Mouse (Mus musculus) embryonic facial prominence, embryonic 11.5 days (tissue): ENCODE measurements around the gene Dcbld2. TPM values are rescaled to one million over a fixed set of nuclear protein-coding genes. Genes with fewer than 3 reads are reported as not detected.

Experiments used
- ATAC-seq: fragments of 200-750 bp; cut with Nextera tagmentation; replicated peaks from 2 replicates; pipeline ENCODE4 v1.8.0; 2017; ENCODE audit warnings: low read depth; ENCODE audit not compliant: insufficient number of reproducible peaks, low FRiP score, low TSS enrichment
- DNase-seq: peaks from one replicate; pipeline ENCODE4 v3.0.0-alpha.2; 2015; ENCODE audit warnings: low spot score
- H3K27ac ChIP-seq: fragments of 300-500 bp; sonication (generic); replicated peaks from 2 replicates; pipeline ENCODE4 v1.5.1; 2014; ENCODE audit warnings: mild to moderate bottlenecking, low read depth, low read length, control low read depth
- H3K27me3 ChIP-seq: fragments of 300-500 bp; sonication (generic); 2 replicates; pipeline ENCODE4 v1.6.1; 2014; ENCODE audit warnings: mild to moderate bottlenecking, low read length, moderate library complexity, mixed read lengths; ENCODE audit not compliant: control insufficient read depth, insufficient read depth
- H3K36me3 ChIP-seq: fragments of 300-500 bp; sonication (generic); replicated peaks from 2 replicates; pipeline ENCODE4 v1.6.1; 2014; ENCODE audit warnings: low read depth, mild to moderate bottlenecking, low read length, moderate library complexity, mixed read lengths; ENCODE audit not compliant: control insufficient read depth, insufficient read depth
- H3K4me1 ChIP-seq: fragments of 300-500 bp; sonication (generic); 2 replicates; pipeline ENCODE4 v1.6.1; 2014; ENCODE audit warnings: low read length, mixed read lengths; ENCODE audit not compliant: control insufficient read depth, insufficient read depth
- H3K4me2 ChIP-seq: fragments of 300-500 bp; sonication (generic); 2 replicates; pipeline ENCODE4 v1.6.1; 2014; ENCODE audit warnings: low read depth, mild to moderate bottlenecking, control low read depth, low read length, moderate library complexity
- H3K4me3 ChIP-seq: fragments of 300-500 bp; sonication (generic); 2 replicates; pipeline ENCODE4 v1.5.1; 2014; ENCODE audit warnings: low read depth, low read length, control low read depth
- H3K9ac ChIP-seq: fragments of 300-500 bp; sonication (generic); replicated peaks from 2 replicates; pipeline ENCODE4 v1.6.1; 2014; ENCODE audit warnings: mild to moderate bottlenecking, control low read depth, low read length
- H3K9me3 ChIP-seq: fragments of 300-500 bp; sonication (generic); replicated peaks from 2 replicates; pipeline ENCODE4 v1.6.1; 2016; ENCODE audit warnings: mild to moderate bottlenecking, low read length, inconsistent platforms, mixed read lengths; ENCODE audit not compliant: control insufficient read depth
- WGBS: fragments of 180-500 bp; shearing (Covaris S2); extraction: QIAGEN DNeasy Blood & Tissue Kit; methylation state at CpG from one replicate; pipeline ENCODE4 v1.1.7; 2014; 5-methylcytosine and 5-hydroxymethylcytosine counted together
- polyA plus RNA-seq: library from polyadenylated mRNA; unstranded; fragments of >200 nt; fragmentation: Nextera tagmentation; extraction: Ambion mirVana; gene quantifications from 2 replicates; pipeline ENCODE4 v1.2.1, GENCODE M21; 2014

Dcbld2 gene
- polyA plus RNA-seq, 1 experiment from 2014 or later: 15.3 TPM

GRCm38 (mm10) chr16:58401079-58401478 lies 7.2 kb upstream of the Dcbld2 start:
- Histone ChIP-seq H3K4me3 (no peak overlapping the region), H3K4me1 (no peaks in the 10 kb centered on the region), H3K9me3 (no peaks in the 10 kb centered on the region), H3K36me3 (no peaks in the 10 kb centered on the region), H3K4me2 (no peak overlapping the region), H3K27ac (no peak overlapping the region), H3K9ac (no peak overlapping the region), H3K27me3 (no peaks in the 10 kb centered on the region)
- WGBS: 90% methylated on average over 2 of the region's 2 CpGs
- ATAC-seq: no peak
- DNase-seq: no peak

DNA sequence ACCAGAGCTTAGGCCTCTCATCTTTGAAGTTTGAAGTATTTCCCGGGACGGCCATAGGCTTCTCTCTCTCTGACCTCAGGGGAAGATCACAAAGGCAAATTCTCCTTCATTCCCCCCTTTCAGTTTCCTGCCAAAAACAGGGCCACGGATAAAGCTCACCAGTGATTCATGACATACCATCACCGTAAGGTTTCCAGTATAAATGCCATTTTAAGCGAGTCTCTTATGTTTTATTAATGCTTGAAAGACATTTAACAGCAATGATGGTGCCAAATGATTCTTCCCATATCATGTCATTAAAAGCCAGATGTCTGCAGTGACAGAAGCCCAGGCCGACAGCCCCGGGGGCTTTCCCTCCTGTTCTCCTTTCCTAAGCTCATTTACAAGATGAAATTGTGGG lies 3.6 kb upstream of the Dcbld2 start:
- 52% methylated on average over 7 of the region's 7 CpGs for WGBS
- DNase-seq: no peak
- Histone ChIP-seq H3K27me3 (no peaks in the 10 kb centered on the region), H3K9ac (no peak overlapping the region), H3K4me3 (no peak overlapping the region), H3K36me3 (no peaks in the 10 kb centered on the region), H3K4me1 (no peaks in the 10 kb centered on the region), H3K4me2 (no peak overlapping the region), H3K27ac (no peak overlapping the region), H3K9me3 (no peaks in the 10 kb centered on the region)
- ATAC-seq: no peak

GRCm38 (mm10) chr16:58405271-58405670 lies 3.0 kb upstream of the Dcbld2 start:
- Histone ChIP-seq H3K4me3 (no peak overlapping the region), H3K4me1 (no peaks in the 10 kb centered on the region), H3K27ac (no peak overlapping the region), H3K4me2 (no peak overlapping the region), H3K9me3 (no peaks in the 10 kb centered on the region), H3K9ac (no peak overlapping the region), H3K36me3 (no peaks in the 10 kb centered on the region), H3K27me3 (no peaks in the 10 kb centered on the region)
- 86% methylated on average over 4 of the region's 4 CpGs for WGBS
- ATAC-seq (no peak), DNase-seq (no peak)

DNA sequence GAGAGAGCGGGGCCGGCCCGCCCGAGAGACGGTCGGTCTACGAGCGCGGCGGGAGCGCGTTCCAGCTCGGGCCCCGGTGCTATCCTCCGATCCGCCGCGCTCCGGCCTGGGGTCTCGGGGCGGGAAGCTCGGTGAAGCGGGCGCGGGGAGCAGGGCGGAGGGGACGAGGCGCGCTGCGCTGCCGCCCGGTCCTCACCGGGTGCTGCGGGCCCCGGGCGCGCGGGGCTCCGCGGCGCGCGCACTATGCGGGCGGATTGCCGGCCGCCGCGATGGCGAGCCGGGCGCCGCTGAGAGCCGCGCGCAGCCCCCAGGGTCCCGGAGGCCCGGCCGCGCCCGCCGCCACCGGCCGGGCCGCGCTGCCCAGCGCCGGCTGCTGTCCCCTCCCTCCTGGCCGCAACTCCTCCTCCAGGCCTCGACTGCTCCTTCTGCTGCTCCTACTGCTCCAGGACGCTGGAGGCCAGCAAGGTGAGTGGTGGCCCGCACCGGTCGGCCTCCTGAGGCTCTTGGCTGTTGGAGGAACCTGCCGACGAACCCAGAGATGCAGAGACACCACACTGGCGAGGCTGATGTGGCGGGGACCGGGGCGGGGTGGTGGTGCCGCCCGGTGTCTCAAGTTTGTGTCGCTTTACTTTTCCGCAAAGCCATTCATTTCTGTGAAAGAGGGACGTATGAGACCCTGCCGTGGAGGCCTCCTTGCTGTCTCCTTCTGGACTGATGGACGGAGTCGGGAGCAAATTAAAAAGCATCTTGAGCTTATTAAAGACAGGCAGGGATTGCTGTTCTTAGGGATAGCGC lies 441 bp downstream of the Dcbld2 start:
- DNase-seq (peak; percentile 44), ATAC-seq (peak; percentile 55)
- no peaks in the 10 kb centered on the region for H3K27me3 ChIP-seq
- peak overlapping the region; percentile 91 for H3K9ac ChIP-seq
- H3K4me2 ChIP-seq: peak overlapping the region; percentile 49
- H3K36me3 ChIP-seq: no peaks in the 10 kb centered on the region
- no peaks in the 10 kb centered on the region for H3K9me3 ChIP-seq
- H3K4me3 ChIP-seq: peak overlapping the region; percentile 87
- peak overlapping the region; percentile 59; the same call in 1 of the 2 replicates for H3K27ac ChIP-seq
- 0% methylated on average over 25 of the region's 89 CpGs for WGBS
- H3K4me1 ChIP-seq: no peaks in the 10 kb centered on the region

GRCm38 (mm10) chr16:58409825-58410224 lies 1.6 kb downstream of the Dcbld2 start:
- Histone ChIP-seq H3K27me3 (no peaks in the 10 kb centered on the region), H3K4me1 (no peaks in the 10 kb centered on the region), H3K36me3 (no peaks in the 10 kb centered on the region), H3K9ac (no peak overlapping the region; the same call in 1 of the 2 replicates), H3K27ac (no peak overlapping the region), H3K4me3 (peak overlapping the region; percentile 87; the same call in 1 of the 2 replicates), H3K4me2 (peak overlapping the region; percentile 49), H3K9me3 (no peaks in the 10 kb centered on the region)
- no peak for ATAC-seq
- DNase-seq: no peak
- WGBS: 51% methylated on average over 7 of the region's 7 CpGs

GRCm38 (mm10) chr16:58414801-58415200 lies 6.6 kb downstream of the Dcbld2 start:
- DNase-seq (no peak), ATAC-seq (no peak)
- H3K9me3 ChIP-seq: no peaks in the 10 kb centered on the region
- no peak overlapping the region for H3K4me2 ChIP-seq
- no peak overlapping the region for H3K9ac ChIP-seq
- H3K27ac ChIP-seq: no peak overlapping the region
- 91% methylated on average over 4 of the region's 4 CpGs for WGBS
- H3K4me3 ChIP-seq: no peak overlapping the region
- H3K4me1 ChIP-seq: no peaks in the 10 kb centered on the region
- H3K27me3 ChIP-seq: no peaks in the 10 kb centered on the region
- no peaks in the 10 kb centered on the region for H3K36me3 ChIP-seq

DNA sequence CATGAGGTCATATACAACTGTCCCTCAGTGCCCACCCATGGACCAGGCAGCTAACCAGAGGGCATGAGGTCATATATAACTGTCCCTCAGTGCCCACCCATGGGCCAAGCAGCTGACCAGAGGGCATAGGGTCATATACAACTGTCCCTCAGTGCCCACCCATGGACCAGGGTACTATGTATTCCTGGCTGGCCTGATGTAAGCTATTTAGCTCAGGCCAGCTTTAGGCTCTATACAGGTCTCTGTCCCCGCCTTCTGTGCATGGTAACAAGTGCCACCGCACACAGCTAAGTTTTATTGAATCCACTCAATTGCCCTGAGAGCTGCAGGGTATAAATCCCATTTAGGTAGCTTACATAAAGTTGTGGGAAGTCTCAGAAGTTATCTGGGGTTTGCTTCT lies 7.3 kb downstream of the Dcbld2 start:
- ATAC-seq (no peak), DNase-seq (no peak)
- Histone ChIP-seq H3K36me3 (no peaks in the 10 kb centered on the region), H3K4me2 (no peak overlapping the region), H3K4me3 (no peak overlapping the region), H3K27ac (no peak overlapping the region), H3K27me3 (no peaks in the 10 kb centered on the region), H3K9me3 (no peaks in the 10 kb centered on the region), H3K9ac (no peak overlapping the region), H3K4me1 (no peaks in the 10 kb centered on the region)
- WGBS: 94% methylated on average over 2 of the region's 2 CpGs

- no peak for ATAC-seq
- no peaks in the 10 kb centered on the region for H3K4me1 ChIP-seq
- WGBS: 56% methylated on average over 11 of the region's 11 CpGs
Observed at GRCm38 (mm10) chr16:58421696-58422354, 13.6 kb downstream of the Dcbld2 start.

More at GRCm38 (mm10) chr16:58421696-58422354, 13.6 kb downstream of the Dcbld2 start:
- Histone ChIP-seq H3K36me3 (no peaks in the 10 kb centered on the region), H3K4me3 (no peak overlapping the region), H3K27ac (no peak overlapping the region), H3K9ac (no peak overlapping the region), H3K27me3 (no peaks in the 10 kb centered on the region), H3K9me3 (no peaks in the 10 kb centered on the region), H3K4me2 (no peak overlapping the region)
- no peak for DNase-seq
